Mouse (Mus musculus) right cerebral cortex, postnatal 10 days (tissue): ENCODE results near the gene Srcin1.

Experiments used
- DNase-seq, 2 experiments: peaks; one replicate each; pipeline ENCODE4 v3.0.0; 2021; ENCODE audit warnings: low spot score in 2 of 2

Gene Srcin1

DNA sequence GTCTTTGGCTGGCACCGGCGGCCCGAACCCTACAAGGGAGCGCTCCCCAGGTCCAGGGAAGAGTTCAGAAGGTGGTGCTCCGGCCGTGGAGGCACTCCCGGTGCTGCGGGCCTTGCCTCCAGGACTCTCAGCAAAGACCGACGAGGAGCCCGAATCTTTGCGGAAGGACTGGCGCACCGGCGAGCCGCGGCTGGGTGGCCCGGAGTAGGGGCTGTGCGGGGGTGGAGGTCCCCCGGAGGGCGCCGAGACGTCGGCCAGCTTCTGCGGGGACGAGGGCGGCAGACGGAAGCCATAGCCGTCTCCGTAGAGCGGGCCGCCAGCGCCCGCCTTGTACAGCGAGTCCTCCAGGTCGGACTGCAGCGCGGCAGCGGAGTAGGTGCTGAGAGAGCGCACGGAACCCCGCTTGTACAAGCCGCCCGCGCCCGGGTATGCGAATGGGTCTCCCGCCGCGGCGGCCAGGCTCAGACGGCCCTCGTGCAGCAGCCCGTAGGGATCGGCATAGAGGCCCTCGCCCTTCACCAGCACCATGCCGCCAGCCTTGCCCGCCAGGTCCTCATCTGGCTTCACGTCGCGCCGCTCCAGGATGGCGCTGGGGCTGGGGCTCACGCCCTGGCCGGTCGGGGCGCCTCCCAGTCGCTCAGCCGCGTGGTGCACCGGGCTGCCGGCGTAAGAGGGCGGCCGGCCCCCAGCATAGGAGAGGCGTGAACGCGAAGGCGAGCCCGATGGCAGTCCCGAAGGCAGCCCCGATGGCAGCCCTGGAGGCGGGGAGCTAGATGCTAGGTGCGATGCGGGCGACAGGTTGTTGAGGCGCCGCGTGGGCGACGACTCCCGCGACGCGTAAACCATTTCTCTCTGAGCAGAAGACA, 41.3 kb downstream of the Srcin1 start:
- DNase-seq: peak in 1 of 2 experiments; percentile 65

DNA sequence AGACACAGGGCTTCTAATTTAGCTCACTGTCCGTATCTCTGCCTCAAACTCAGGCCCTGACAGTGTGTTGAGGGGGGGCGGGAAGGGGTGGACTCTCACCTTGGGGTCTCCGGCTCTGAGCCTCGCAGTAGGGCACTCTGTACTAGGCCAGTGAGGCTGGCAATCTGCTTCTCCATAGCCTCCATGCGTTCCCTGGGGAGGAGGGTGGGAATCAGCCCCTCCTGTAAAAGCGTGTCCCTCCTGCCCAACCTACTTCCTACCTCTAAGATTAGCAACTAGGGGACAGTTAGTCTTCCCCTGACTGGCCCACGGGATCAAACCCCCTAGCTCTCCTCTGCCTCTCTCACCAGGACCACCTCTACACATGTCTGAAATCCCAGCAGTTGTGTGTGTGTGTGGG, 42.3 kb downstream of the Srcin1 start:
- DNase-seq: no peak

DNA sequence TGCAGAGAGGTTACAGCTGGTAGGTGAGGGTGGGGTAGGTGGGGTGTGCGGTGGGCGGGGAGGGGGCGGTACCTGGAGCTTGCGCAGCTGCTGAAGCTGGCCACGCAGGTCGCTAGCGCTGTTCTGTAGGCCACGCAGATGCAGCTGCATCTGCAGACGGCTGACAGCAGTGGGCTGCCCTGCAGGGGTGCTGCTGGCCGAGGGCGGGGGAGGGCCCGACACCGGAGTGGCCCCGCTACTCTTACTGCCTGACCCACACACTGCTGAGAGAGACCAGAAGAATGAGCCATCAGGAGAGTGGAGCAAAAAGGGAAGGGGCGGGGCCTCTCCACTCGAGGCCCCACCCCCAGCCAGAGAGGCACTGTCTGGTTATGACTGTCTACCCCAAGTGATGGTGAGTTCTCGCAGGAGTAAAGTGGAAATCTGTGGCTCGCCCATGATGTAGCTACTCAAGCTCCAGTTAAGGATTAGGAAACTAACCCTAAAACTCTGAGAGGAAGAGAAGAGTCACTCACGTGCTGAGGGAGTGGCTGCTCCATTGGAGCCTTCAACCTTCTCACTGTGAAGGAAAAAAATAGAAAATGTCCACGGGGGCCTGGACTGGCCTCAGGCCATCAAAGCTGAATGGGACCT, 42.9 kb downstream of the Srcin1 start:
- no peak for DNase-seq

DNA sequence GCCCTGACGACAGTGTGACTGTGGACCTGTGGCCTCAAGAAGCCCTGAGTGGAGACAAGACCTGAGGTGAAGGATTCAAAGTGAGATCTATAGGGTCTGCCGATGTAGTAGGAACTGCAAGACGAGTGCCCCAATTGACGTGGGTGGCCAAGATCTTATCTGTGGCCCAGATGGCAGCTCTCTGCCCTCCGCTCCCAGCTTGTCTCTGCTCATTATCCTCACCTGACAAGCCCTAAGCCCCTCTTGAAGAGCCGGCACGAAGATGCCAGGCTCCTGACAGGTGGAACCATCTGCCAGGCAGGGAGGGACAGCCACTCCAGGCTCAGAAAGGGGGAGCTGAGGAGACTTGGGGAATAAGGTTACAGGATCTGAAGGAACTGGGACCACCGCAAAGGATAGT, 43.6 kb downstream of the Srcin1 start:
- no peak for DNase-seq

DNA sequence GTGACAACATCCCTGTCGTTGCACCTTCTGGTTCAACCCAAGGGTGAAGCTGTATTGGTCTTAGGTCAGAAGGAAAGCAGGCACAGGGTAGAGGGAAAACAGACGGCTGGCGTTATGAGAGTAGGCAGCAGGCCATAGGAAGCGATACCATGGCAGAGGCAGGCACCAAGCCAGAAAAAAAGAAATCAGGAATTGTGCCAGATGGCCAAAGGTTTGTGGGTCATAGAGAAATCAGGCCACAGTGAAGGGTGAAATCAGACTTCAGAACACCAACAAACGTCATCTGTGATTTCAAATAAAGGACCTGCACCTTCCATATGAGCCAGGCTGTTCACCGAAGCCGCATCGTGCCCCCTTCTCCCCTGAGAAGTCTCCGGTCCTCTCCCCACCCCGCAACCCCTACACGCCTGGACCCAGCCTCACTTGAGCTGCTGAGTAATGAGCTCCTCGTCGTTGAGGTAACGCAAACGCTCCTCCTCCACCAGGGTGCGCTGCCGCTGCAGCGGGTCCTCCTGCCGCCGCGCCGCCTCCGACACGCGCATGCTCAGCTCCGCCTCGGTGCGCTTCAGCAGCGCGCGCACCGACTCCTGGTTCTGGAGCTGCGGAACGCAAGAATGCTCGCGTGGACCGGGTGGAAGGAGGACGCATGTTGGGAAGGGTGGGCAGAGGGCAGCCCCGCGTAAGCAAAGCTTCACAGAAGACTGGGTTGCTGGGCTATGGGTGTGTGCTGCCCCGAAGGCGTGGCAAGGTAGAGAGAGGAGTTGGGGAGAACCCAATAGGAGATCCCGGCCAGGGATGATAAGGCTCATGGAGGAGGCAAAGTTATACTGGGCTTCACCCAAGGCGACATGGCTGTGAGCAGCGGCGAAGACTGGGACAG, 44.4 kb downstream of the Srcin1 start:
- DNase-seq: peak; percentile 91 to 94

DNA sequence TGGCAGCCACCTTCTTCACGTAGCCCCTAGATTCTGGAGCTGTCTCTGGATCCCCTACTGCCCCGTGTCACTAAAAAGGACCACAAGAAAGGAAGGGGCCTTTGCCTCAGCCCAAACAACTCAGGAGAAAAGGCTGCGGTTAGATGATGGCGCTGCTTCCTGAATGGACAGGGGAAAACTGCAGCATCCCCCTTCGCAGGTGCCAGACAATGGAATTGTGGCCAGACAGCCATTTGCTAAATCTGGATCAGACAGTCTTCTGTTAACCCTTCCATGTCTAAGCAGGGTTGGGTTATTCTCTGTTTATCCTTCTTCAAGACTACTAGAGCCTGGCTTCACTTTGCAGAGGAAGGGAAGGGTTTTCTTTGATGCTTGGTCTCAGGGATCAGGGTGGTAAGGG, 45.0 kb downstream of the Srcin1 start:
- no peak for DNase-seq

DNA sequence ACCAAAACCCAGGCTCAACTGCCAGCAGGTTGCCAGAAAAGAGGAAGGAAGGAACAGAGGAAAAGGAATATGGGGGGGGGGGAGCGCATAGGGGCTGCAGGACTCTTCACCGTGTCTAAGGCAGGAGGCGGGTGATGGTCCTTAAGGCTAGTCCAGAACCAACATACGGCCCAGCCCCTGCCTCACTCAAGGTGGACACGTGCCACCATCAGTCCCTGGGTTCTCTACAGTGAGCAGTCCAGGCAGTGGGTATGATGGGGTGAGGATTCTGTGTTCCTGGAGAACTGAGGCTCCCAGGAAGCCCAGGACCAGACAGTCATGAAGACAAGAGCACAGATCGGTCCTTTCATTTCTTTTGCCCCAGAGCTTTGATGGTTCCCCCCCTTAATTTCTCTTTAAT, 45.9 kb downstream of the Srcin1 start:
- no peak for DNase-seq

DNA sequence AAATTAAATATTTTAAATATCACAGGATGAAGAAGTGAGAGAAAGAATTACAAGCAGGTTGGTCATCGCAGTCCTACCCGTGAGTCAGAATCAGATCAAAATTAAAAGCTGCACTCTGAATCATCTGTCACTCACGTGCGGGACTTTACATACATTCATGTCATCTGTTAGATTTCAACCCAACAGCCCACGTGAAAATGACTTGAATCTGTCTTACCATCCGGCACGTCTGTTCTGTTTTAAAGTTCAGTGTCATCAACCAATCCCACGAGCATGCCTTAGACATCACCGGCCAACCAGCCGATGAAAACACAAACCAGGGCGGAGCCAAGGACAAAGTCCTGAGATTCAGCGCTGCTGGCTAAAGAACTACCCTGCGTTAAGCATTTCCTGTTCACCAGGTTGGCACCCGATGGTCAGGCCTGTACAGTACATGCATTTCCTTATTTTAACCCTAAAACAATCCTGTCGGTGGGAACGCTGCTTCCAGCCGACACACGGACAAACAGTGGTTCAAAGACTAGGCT, 47.6 kb downstream of the Srcin1 start:
- DNase-seq: no peak

DNA sequence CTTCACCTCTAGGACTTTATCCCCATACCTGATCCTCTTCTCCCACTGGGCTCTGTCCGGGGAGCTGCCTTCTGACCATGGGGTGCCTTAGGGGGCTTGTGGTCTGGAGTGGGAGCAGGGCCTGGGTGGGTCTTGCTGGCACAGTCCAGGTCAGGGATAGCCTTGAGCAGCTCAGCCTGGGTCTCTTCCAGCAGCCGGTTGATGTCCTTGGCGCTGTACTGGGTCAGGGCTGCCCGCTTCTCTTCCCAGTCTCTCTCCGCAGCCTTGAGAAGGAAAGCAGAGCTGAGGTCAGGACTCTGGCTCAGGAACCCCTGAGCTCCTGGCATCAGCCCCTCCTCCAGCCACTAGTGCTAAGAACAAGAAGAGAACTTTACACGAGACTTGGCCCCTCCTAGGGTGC, 50.7 kb downstream of the Srcin1 start:
- DNase-seq: no peak

DNA sequence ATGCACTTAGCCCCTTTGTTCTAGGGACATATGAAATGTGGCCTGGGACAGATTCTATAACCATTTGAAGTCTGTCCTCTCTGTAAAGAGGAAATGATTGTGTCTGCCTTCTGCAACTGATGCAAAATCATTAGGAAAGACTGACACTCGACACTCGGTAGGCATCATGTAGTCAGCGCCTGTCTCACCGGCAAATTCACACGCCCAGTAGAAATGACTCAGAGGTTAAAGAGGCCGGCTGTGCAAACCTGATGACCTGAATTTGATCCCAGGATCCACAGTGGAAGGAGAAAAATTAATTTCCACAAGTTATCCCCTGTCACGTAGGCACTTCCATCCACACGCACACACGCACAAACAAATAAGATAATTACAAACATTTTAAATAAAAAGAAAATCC, 51.7 kb downstream of the Srcin1 start:
- DNase-seq: no peak

DNA sequence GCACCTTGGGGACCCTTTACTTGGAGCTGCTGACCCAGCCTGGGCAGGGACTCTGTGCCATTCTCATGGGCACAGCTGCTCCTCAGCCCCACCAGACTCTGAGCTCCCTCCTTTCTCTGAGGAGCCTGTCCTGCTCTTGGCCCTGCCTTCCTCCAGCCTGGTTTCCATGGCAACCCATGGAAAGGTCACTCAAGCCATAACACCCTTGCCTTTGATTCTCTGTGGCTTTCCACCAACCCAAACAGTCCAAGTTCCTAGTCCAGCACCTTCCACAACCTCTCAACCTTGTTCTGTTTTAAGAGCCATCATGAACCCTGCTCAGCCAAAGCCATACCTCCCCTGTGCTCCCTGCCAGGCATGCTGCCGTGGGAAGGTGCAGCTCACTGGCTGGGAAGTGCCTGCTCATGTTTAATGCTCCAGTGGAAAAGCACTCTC, 52.1 kb downstream of the Srcin1 start:
- DNase-seq: no peak

DNA sequence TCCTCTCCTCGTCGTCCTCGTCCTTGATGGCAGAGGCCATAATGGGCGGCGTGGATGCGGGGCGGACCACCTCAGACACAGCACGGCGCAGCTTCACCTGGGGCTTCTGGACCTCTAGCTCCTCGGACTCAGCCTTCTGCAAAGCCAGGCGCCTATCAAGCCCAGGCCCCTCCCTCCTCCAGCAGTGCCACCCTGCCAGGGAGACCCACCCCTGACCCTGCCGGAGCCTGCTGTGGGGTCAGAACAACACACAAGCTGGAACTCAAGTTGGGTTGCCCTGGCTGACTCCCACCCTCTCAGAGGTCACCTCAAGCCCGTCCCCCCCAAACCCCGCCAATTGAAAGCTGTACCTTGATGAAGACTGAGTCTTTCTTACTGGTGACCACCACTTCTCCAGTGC, 52.9 kb downstream of the Srcin1 start:
- DNase-seq: no peak

DNA sequence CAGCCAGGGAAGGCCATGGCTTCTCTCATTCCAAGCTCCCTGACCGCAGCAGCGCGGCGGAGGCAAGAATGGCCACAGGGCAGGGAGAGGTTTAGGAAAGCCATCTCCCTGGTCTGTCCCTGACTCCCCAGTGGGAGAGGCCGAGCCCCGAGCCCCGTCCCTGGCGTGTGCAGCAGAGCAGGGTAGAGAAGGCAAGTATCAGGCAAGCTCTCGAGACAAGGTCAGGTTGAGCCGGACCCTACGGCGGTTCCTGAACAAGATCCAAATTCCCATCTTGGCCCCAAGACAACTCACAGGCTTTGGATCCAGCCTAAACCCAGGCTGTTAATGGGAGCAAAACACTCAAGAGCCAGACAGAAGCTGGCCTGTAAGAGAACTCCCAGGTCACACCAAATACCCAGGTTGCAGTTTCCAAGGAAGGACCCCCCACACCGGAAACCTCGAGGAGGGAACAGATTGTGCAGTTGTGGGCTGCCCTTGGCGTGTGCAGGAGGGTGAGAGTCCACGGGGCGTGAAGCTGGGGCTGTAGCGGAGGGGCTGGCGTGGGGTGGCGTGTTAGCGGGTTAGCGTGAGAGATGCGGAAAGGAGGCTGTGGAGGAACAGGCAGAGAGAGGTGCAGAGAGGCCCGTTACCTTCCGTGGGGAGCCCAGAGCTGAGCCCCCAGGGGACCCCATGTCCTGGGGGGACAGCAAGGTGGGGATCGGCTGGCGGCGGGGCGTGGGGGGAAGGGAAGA, 54.1 kb downstream of the Srcin1 start:
- no peak for DNase-seq

DNA sequence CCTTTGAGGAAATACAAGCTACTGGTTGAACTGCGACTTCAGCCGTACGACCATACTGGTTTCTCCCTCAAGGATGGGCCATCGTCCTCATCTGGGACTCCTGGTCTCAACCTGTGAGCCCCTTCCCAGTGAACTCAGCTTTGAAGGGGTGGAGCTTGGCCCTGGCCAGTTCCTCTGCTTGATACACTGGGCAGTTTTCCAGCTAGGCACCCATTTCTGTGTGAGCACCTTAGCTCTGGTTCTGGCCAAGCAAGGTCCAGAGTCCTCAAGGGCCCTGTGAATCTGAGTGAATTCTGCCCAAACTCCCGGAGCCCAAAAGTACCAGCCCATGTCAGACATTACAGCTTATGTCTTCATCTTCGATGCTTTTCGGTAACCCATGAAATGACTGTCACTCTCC, 55.4 kb downstream of the Srcin1 start:
- no peak for DNase-seq

DNA sequence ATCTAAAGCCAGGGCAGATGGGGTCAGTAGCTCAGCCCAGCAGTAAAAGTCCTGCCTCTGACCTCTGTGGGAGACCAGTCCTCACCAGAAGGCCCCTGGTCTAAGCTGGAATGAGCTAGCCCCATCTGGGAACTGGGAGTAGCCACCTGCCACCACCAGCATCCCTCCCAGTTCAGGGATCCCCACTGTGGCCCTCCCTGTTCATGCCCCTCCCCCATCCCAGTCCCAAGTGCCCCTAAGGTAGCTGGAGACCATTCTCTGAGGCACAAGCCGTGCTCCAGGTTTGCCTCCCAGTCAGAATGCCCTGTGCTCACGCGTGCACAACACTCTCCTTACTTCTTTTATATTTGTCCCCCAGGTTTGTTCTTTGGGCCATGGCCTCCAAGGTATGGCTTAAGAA, 62.9 kb downstream of the Srcin1 start:
- DNase-seq: no peak

DNA sequence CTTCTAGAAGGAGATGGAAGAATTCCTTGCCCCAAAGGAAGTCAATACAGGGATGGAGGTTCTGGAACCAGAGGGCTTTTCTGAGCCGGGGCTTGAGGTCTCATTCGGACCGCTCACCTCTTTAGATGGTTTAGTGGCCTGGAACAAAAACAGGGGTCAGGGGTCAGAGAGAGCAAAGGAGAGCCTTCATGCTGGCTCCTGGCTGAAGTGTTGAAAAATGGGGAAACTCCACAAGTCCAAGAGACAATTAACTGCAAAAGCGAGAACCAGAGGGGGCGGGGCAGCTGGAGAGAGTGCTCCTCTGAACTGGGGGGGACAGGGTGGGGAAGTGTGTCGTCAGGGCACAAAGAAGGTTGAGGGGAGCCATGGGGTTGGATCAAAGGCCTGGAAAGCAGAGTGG, 63.5 kb downstream of the Srcin1 start:
- no peak for DNase-seq

DNA sequence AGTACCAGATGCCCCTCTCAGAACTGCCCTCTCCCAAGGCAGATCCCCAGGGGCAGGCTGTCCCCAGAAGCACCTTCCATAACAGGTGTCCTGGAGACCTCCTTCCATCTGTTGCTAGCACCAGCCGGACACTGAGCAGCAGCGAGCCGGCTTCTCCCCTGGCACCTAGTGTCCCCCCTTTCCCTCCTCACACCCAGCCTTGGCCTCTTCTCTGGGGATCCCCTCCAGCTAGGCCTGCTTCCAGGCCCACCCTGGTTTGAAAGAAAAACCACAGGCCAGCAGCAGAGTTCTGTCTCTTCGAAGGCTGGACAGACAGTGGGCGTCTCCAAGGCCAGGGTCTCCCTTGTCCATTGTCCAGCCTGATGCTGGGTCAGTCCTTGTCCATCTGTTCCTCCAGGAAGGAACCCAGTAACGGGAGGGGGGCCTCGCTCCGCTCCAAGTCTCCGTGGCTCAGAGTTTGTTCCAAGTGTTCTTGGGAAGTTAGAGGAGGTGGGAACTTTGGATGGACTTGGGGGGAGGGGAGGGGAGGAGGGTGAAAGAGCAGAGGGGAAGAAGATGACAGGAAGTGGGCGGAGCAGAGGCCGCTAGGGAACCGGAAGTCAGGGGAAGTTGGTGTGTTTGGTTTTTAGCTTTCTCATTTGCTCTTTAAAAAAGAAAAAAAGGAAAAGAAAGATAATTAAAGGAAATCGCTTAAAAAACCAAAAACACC, 64.2 kb downstream of the Srcin1 start:
- no peak for DNase-seq

DNA sequence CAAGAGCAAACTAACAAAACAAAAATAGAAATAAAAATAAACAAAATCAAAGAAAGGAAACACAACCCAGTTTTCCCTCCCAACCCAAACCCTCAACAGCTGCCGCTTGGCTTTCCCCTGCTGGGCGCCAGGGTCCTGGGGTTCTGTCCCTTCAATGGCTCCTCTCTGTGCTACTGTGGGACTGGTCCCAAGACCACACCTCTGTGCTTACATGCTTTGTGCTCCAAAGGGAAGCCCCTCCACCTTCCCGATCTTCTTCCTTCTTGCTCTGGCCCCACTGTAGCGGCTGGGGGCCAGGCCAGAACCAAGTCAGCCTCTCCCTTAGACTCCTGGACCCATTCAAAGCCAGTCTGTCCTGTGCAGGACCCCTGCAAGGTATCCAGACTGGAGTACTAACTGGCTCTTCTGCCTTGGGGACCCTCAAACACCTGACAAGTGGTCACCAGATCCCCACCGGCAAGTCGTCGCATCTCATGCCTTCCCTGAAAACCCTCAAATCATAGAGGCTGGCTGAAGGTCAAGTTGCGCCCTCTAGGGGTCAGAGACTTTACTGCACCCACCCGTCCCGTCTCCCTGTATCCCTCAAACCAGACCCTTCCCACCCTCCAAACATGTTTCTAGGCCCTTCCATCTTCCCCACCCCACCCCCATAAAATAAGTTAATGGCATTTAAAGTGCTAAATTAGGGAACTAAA, 64.9 kb downstream of the Srcin1 start:
- peak in 1 of 2 experiments; percentile 71 for DNase-seq

DNA sequence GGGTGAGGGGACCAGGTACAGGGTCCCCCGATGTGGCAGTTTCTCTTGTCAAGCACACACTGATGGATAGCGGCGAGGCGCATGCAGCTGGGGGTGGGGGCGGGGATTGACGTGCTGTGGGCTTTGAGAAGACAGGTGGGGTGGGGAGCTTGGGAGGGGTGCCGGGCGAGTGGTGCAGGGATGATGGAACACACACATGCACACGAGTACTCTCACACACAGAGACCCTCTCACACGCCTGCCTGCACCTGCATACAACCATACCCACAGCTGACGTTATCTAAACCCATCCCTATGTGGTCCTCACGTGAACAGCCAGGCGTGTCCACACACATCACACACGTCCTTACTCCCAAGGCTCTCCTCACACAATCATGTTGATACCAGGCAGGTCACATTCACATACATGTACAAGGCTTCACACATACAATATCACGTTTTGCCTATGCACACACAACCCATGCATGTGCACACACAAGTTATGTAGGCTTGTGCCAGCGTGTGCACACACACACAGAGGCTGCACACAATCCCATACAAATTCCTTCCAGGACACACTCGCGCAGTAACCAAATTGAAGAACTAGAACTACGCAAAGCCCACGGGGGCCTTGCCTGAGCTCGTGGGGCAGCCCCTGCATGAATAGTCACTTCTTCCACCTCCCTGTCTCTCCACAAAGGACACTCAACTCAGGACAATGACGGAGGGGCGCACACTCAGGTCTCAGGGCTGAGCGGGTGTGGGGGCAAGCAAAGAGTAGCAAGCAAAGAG, 66.1 kb downstream of the Srcin1 start:
- no peak for DNase-seq
